Mouse (Mus musculus) NIH3T3 (cell line): ENCODE measurements around the gene Mef2c.
A peak's percentile ranks its signal among the peaks of the same experiment; 100 is the strongest.

Experiments
- DNase-seq: peaks from one replicate; pipeline ENCODE4 v3.0.0-alpha.2; 2012; ENCODE audit warnings: low read depth

Mef2c gene

GRCm38 (mm10) chr13:83707611-83708010 lies 203.8 kb downstream of the Mef2c start:
- DNase-seq, result no peak

- no peak for DNase-seq
Measured at GRCm38 (mm10) chr13:83712778-83713380, 209.0 kb downstream of the Mef2c start.

GRCm38 (mm10) chr13:83713661-83714291 lies 209.9 kb downstream of the Mef2c start:
- DNase-seq, result no peak

- peak; percentile 84 for DNase-seq
Measured at GRCm38 (mm10) chr13:83714466-83715307, 210.9 kb downstream of the Mef2c start.

GRCm38 (mm10) chr13:83715308-83715785 lies 211.5 kb downstream of the Mef2c start:
- no peak for DNase-seq

GRCm38 (mm10) chr13:83715971-83716615 lies 212.3 kb downstream of the Mef2c start:
- DNase-seq, result no peak
